Mouse (Mus musculus): Measurements from ENCODE around the gene Tspan14. TPM values are rescaled to one million over a fixed set of nuclear protein-coding genes. Genes with fewer than 3 reads are reported as not detected.

Tspan14 gene
- total RNA-seq, 2 experiments from 2014 or later, result 58.1 to 61.8 TPM

GRCm38 (mm10) chr14:40979723-40980122, 13.1 kb upstream of the Tspan14 start:
- intact Hi-C loops (cut with DNase I), result loop anchor here (1.0 kb wide), 1 partner anchor 54 kb away; no protein-coding TSS in a partner anchor
- DNase-seq (ENCODE audit: low spot score in 2 of 2), result no peak

- peak in 1 of 2 experiments; percentile 57 for DNase-seq (ENCODE audit: low spot score in 2 of 2)
- intact Hi-C loops (cut with DNase I), result loop anchor here (1.0 kb wide), 1 partner anchor 54 kb away; no protein-coding TSS in a partner anchor
Observed at GRCm38 (mm10) chr14:40979002-40979401, 12.4 kb upstream of the Tspan14 start.

DNA sequence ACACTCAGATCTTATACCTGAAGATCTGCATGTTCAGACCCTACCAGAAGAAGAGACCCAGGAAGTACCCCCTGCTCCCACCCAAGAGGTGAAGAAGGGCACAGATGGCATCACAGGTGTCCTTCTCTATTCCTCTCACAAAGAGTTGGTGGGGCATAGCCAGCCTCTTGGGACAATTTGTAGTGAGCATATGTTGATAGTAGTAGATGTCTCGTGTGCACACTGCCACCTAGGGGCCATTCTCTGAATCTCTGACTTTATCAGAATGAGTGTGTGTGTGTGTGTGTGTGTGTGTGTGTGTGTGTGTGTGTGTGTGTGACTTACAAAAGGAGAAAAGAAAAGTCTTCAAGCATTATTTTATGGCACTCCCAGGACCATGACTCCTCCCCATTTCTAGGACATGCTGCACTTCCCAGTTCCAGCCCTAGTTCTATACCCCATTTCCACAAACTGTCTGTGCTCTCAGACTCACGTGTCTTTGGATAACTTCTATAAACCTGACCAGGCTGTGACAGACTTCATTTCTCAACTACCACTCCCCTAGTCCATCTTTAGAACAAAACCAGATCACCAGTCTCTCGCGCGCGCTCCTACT, 8.6 kb upstream of the Tspan14 start:
- intact Hi-C loops (cut with DNase I), result loop anchor here (1.0 kb wide), 1 partner anchor 57 kb away; no protein-coding TSS in a partner anchor
- DNase-seq (ENCODE audit: low spot score in 2 of 2), result peak; percentile 76 to 86

DNA sequence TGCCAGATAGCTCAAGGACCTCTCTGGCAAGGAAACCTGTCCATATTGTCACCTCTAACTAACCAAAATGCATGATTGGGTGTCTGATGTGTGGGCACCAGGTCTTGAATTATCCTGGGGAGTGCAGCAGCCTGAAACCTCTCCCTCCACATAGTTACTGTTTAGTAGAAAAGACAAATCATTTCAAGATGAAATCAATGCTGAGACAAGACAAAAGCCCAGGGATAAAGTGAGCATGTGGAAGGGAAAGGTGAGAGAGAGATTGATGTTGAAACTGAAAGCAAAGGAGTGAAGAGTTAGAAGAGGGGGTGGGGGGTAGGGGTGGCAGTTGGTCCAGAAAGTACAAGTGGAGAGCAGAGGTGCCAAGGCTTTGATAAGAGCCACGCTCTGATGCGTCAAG, 1.4 kb upstream of the Tspan14 start:
- no peak for DNase-seq (ENCODE audit: low spot score in 2 of 2)
- intact Hi-C loops (cut with DNase I), result no loop called here

DNA sequence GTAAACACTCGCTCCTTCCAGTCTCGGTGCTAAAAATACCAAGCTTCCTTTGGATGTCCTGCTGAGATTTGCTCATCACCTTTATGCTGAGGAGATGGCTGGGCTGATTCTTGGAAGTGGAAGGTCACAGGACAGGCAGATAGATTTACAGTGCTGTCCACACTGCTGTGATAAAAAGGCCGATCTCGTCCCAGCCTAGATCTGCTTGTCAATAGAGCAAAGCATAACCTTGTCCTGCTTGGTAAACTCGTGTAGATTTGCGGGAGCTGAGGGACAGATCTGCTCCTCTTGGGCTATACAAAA, 942 bp upstream of the Tspan14 start:
- intact Hi-C loops (cut with DNase I), result loop anchor here (2.0 kb wide), 1 partner anchor 17 kb away; no protein-coding TSS in a partner anchor
- peak in 1 of 2 experiments; percentile 25 for DNase-seq (ENCODE audit: low spot score in 2 of 2)

GRCm38 (mm10) chr14:40966862-40967597, 423 bp upstream of the Tspan14 start:
- intact Hi-C loops (cut with DNase I), result loop anchor here (2.0 kb wide), 1 partner anchor 16 kb away; no protein-coding TSS in a partner anchor
- peak; percentile 94 to 97 for DNase-seq (ENCODE audit: low spot score in 2 of 2)

- no peak for DNase-seq (ENCODE audit: low spot score in 2 of 2)
- intact Hi-C loops (cut with DNase I), result loop anchor here (2.0 kb wide), 1 partner anchor 15 kb away; no protein-coding TSS in a partner anchor
Observed at GRCm38 (mm10) chr14:40965507-40966356, 875 bp downstream of the Tspan14 start.

DNA sequence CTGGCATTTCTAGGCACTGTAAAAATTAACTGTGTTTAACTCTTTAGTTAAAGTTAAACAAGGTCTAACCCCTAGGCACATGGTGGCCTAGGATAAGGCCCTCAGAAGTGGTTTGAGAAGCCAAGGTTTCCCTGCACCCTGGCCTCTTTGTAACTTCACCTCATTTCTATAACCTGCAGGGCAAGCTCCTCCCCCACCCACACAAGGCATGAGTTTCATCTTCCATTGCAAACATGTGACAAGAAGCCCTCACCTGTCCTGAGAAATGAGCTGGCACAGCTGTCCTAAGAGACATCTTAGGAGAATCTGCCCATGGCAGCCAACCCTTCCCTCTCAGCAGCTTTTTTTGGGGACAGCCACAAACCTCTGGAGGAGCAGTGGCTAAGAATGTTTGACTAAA, 1.7 kb downstream of the Tspan14 start:
- intact Hi-C loops (cut with DNase I), result no loop called here
- DNase-seq (ENCODE audit: low spot score in 2 of 2), result no peak

- intact Hi-C loops (cut with DNase I), result no loop called here
- DNase-seq (ENCODE audit: low spot score in 2 of 2), result no peak
Observed at GRCm38 (mm10) chr14:40964214-40964610, 2.4 kb downstream of the Tspan14 start.

- intact Hi-C loops (cut with DNase I), result no loop called here
- DNase-seq (ENCODE audit: low spot score in 2 of 2), result no peak
Observed at GRCm38 (mm10) chr14:40963501-40964213, 3.0 kb downstream of the Tspan14 start.

- intact Hi-C loops (cut with DNase I), result no loop called here
- DNase-seq (ENCODE audit: low spot score in 2 of 2), result peak in 1 of 2 experiments; percentile 64
Observed at GRCm38 (mm10) chr14:40962365-40963290, 4.0 kb downstream of the Tspan14 start.

- no peak for DNase-seq (ENCODE audit: low spot score in 2 of 2)
- intact Hi-C loops (cut with DNase I), result no loop called here
Observed at GRCm38 (mm10) chr14:40960237-40960636, 6.4 kb downstream of the Tspan14 start.

- intact Hi-C loops (cut with DNase I), result loop anchor here (5.0 kb wide), 1 partner anchor 652 kb away; no protein-coding TSS in a partner anchor
- DNase-seq (ENCODE audit: low spot score in 2 of 2), result no peak
Observed at GRCm38 (mm10) chr14:40959586-40959985, 7.0 kb downstream of the Tspan14 start.

DNA sequence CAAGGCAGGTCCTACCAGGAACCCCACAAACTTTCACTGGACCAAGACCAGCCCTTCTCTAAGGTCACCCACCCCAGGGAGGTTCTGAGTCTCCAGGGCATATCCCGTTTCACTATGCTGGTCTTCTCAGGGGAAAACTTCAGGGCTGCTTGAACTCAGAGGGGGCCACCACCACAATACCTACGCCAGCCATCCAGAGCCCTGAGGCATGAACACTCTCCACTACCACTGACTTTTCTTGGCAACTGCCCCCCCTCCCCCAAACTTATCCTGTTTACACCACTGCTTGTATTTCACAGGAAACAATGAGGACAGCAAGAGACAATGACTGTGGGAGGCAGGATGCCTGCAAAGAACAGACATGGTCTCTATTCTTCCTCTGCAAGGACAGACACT, 7.6 kb downstream of the Tspan14 start:
- DNase-seq (ENCODE audit: low spot score in 2 of 2), result no peak
- intact Hi-C loops (cut with DNase I), result loop anchor here (5.0 kb wide), 1 partner anchor 652 kb away; no protein-coding TSS in a partner anchor

DNA sequence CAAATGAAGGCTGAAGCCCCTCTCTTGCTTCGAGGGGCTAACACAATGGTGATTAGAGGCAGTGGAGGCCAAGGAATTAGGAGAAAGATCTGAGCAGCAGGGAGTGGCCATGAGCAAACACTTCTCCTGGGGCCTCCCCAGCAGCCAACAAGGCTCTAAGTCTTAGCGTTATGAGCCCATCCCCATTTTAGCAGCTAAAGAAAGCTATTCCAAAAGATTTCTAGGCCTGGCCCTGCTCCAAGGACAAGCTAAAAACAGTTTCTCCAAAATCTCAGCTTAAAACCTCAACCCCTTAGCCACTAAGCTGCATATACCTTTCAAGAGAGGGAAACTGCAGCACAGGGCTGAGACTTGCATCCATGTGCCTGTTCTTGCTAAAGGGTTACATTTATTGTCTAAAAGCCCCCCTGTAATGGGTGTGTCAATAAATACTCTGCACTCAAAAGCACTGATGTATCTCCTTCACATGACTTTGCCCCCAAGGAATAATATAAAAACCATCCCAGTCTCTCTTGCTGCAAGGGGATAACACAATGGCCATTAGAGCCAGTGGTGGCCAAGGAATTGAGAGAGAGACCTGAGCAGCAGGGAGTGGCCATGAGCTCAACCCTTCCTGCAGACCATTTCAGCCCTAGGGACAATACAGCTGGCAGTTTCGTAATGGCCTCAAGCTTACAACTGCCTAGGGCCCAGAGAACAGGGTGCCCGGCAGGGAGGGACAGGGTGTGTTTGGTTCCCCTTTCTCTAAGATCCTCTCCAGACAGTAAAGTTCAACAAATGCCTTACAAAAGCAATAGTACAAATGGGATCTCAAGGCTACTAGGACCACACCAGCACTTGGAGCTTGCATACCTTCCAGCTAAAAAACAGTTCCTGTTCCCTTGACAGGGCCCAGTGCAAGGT, 8.3 kb downstream of the Tspan14 start:
- intact Hi-C loops (cut with DNase I), result loop anchor here (5.0 kb wide), 1 partner anchor 651 kb away; no protein-coding TSS in a partner anchor
- peak; percentile 66 to 91 for DNase-seq (ENCODE audit: low spot score in 2 of 2)

DNA sequence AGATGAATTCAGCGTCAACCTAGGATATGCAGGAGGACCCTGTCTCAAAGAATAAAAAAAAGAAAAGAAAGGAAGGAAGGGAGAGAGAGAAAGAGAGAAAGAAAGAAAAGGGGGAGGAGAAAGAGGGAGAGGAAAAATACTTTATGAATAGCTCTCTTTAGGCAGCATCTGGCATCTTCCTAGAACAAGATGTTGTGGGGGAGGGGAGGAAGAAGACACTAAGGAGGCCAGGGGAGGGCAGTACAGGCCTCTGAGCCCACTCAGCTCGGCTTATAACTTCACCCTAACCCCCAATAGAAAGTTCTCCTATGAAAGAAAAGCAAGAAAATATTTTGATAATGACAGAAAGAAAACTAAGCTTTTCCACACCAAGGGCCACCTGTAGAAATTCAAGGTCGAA, 9.0 kb downstream of the Tspan14 start:
- intact Hi-C loops (cut with DNase I), result loop anchor here (5.0 kb wide), 1 partner anchor 650 kb away; no protein-coding TSS in a partner anchor
- no peak for DNase-seq (ENCODE audit: low spot score in 2 of 2)

Measured in left cerebral cortex, postnatal 25 days (tissue).